8 mouse cellular contexts compared by ENCODE assay signal in genomic region chrX:95253517-95253916, GRCm38 (mm10). TPM values are rescaled to one million over a fixed set of nuclear protein-coding genes. Genes with fewer than 3 reads are reported as not detected.
DNase-seq lines count a peak whose midpoint lies in the region; TF ChIP-seq lines count a peak whose summit lies in the region.

No protein-coding gene starts in this region.

- intact Hi-C loops in gastrocnemius, adult 2 months (cut with DNase I): no loop called here

- no peak overlapping the region for H3K27ac ChIP-seq in gastrocnemius, adult 2 months

- DNase-seq in gastrocnemius, adult 2 months: peak; percentile 22
- no peak for DNase-seq in gastrocnemius, adult 8-10 months (ENCODE audit: low spot score in 2 of 2)
- peak; percentile 33 for DNase-seq in ovary, postnatal 36 days (ENCODE audit: low spot score)
- DNase-seq in ovary, adult 18-20 months (ENCODE audit: low spot score): no peak
- DNase-seq in adrenal gland, postnatal 36 days: peak; percentile 52 to 57
- DNase-seq in kidney, postnatal 25 days: peak; percentile 13 to 40
- peak; percentile 11 for DNase-seq in mesoderm, embryonic 11.5 days (ENCODE audit: low read depth, low spot score)
- DNase-seq in frontal cortex, postnatal 10 days (ENCODE audit: low spot score in 2 of 2): no peak

- TF ChIP-seq CTCF in gastrocnemius, adult 2 months (IDR thresholded peaks at IDR 0.05): peak; percentile 72

- peak overlapping the region; percentile 30; the same call in 1 of the 2 replicates for H3K4me3 ChIP-seq in gastrocnemius, adult 2 months

RNA-seq across cellular contexts. Expression of gene Arhgef9, which starts 56.9 kb away (rescaled TPM):
- total RNA-seq in gastrocnemius, adult 2 months (2021): 10 to 100 TPM; 11.6 to 15.4 TPM
- 10 to 100 TPM; 13.4 to 14.3 (median 14.0) TPM for total RNA-seq in gastrocnemius, adult 8-10 months (2022)
- 10 to 100 TPM; 11.8 to 15.3 TPM for total RNA-seq in adrenal gland, postnatal 36 days (2021)

Comparison
In these comparisons a context has a peak if more than half of its experiments do, and no peak if none do; other contexts are left out.
1. DNase-seq: peak in gastrocnemius, adult 2 months (single experiment), ovary, postnatal 36 days (single experiment), adrenal gland, postnatal 36 days (2 of 2), kidney, postnatal 25 days (2 of 2) and mesoderm, embryonic 11.5 days (single experiment); none in gastrocnemius, adult 8-10 months (0 of 2), ovary, adult 18-20 months (single experiment) and frontal cortex, postnatal 10 days (0 of 2).